Mouse (Mus musculus): ENCODE results near the gene Vmn1r54.
"Not testable (repeated sequence)": the region's sequence is repeated elsewhere in the genome, so short reads cannot be mapped to it uniquely, and the experiment has no call there.

Vmn1r54 gene

GRCm38 (mm10) chr6:90246000-90246399 lies at the start of gene Vmn1r54:
Gene Vmn1r54, plus strand, starts transcription at chr6:90246300.
- DNase-seq (ENCODE audit: low read depth, low spot score), result no peak

- not testable (repeated sequence) for DNase-seq (ENCODE audit: low read depth, low spot score)
Measured at GRCm38 (mm10) chr6:90202493-90202892, 43.6 kb upstream of the Vmn1r54 start, which contains the start of gene V1ra8. Gene V1ra8, plus strand, starts transcription at chr6:90202793.

DNA sequence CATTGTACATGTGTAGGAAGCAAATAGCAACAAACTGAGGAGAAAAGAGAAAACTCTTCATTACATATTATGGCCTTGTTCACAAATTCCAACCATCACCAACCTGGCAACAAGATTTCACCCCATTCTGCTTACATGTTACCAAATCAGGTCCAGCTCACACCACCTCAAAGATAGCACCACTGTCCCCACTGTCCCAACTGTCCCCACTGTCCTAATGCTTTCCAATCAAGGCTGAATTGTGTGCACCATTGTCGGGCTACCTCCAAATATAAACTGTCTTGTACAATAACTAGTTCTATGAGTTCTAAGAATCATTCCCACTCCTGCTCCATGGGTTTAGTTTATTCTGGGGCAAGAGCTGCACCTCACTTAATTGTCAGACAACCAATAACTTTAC lies 21.8 kb upstream of the Vmn1r54 start, which contains the start of gene Vmn1r53:
Vmn1r53 (minus strand) TSS at position 101 of the 400 bp plus-strand sequence.
- DNase-seq (ENCODE audit: low read depth, low spot score), result no peak

GRCm38 (mm10) chr6:90232114-90232513 lies 14.0 kb upstream of the Vmn1r54 start:
- not testable (repeated sequence) for DNase-seq (ENCODE audit: low read depth, low spot score)

DNA sequence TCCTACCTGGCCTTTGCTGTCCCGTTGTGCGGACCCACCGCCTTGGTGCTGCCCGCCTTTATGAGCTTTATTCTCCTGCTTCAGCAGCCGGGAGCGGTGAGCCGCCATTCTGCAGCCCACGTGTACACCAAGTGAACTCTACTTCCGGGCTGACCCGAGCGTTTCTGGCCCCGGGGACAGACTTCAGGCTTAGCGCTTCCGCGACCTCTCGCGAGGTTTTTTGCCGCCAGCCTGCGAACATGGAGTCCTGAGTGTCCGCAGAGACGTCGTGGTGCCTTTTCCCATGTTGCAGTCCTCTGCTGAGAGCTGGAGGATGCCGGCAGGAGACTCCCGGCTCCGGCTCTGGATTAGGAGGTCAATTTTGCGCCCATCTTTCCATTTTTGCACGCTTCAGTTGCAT lies 13.4 kb upstream of the Vmn1r54 start:
- DNase-seq (ENCODE audit: low read depth, low spot score), result no peak

- DNase-seq (ENCODE audit: low read depth, low spot score), result no peak
Measured at GRCm38 (mm10) chr6:90244019-90244418, 2.1 kb upstream of the Vmn1r54 start.

GRCm38 (mm10) chr6:90288265-90288664 lies 42.2 kb downstream of the Vmn1r54 start:
- no peak for DNase-seq (ENCODE audit: low read depth, low spot score)

GRCm38 (mm10) chr6:90300919-90301318 lies 54.8 kb downstream of the Vmn1r54 start, which contains the start of gene BC048671:
Gene BC048671, plus strand, starts transcription at chr6:90301219.
- DNase-seq (ENCODE audit: low read depth, low spot score), result no peak

GRCm38 (mm10) chr6:90306315-90306975 lies 60.3 kb downstream of the Vmn1r54 start:
- no peak for DNase-seq (ENCODE audit: low read depth, low spot score)

GRCm38 (mm10) chr6:90308839-90309778 lies 63.0 kb downstream of the Vmn1r54 start:
- DNase-seq (ENCODE audit: low read depth, low spot score), result no peak

GRCm38 (mm10) chr6:90315961-90316360 lies 69.9 kb downstream of the Vmn1r54 start:
- DNase-seq (ENCODE audit: low read depth, low spot score), result no peak

GRCm38 (mm10) chr6:90317510-90318258 lies 71.6 kb downstream of the Vmn1r54 start:
- no peak for DNase-seq (ENCODE audit: low read depth, low spot score)

- no peak for DNase-seq (ENCODE audit: low read depth, low spot score)
Measured at GRCm38 (mm10) chr6:90319019-90319418, 72.9 kb downstream of the Vmn1r54 start.

DNA sequence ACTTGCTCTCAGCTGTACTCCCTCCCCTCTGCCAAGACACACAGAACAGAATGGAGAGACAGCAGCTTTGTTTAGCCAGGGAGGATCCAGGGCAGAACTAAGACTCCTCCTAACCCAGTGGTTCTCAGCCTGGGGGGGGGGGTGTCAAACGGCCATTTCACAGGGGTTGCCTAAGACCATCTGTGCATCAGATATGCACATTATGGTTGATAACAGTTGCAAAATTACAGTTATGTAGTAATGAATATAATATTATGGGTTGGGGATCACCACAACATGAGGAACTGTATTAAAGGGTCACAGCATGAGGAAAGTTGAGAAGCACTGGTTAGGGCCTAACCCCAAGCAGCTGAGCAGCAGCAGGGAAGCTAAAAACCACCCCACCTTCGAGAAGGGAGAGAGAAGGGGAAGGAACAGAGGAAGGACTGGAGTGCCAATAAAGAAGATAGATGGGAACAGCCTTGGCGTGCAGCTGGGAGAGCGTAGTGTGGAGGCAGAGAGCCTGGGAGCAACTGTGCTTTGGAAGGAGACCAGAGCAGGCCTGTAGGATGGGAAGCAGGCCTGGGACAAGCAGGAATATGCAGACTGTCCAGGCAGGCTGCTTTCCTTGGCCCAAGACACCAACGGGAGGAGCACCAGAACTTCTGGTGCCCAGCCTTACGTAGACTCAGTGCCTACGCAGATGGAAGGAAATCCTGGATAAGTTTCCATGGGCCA lies 73.5 kb downstream of the Vmn1r54 start:
- no peak for DNase-seq (ENCODE audit: low read depth, low spot score)

DNA sequence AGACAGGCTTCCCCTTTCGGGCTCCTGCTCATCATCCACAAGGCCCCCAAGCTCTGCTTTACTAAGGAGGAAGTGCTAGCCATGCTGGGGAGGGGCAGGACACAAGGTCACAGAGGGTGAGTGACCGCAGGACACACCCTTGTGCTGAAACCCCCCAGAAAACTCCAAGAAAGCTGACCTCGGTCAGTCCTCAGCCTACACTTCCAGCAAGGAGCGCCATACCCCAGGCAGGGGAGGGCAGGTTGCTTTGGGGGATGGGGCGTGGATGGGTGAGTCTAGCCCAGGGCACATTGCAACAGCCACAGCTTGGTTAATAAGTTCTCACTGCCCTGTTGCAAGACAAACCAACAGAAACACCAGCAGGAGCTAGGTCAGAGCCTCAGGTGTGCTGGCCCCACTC lies 74.3 kb downstream of the Vmn1r54 start:
- DNase-seq (ENCODE audit: low read depth, low spot score), result no peak
